ENCODE assay signal across 9 mouse cellular contexts in the genomic region with DNA sequence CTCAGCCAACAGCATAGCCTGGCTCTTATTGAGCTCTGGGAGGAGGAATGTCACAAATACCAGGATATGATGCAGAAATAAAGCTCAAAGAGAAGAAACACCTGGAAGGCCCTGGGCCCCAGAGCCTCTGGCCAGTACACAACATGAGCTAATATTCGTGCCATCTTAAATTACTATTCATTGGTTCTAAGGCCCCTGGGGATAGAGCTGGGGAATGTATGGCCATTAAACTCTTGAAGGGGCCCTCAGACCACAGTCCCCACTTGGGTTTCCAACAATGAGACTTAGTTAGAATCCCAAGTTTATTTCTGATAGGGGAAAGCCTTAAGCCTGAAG.
A peak's percentile ranks its signal among the peaks of the same experiment; 100 is the strongest.
DNase-seq lines count a peak whose midpoint lies in the region; ATAC-seq and TF ChIP-seq lines count a peak whose summit lies in the region.
"Had no signal": no experiment of that assay in that cellular context is flagged by ENCODE, and none has a peak within 500 bp of the region (broad histone marks: within the 10 kb centered on the region; RNA-seq: fewer than 3 reads in every experiment).

No protein-coding gene starts in this region.

- no peaks in the 10 kb centered on the region for H3K9me3 ChIP-seq in hindbrain, embryonic 15.5 days
- H3K9me3 ChIP-seq in hindbrain, embryonic 10.5 days: no peaks in the 10 kb centered on the region
- no peaks in the 10 kb centered on the region for H3K9me3 ChIP-seq in midbrain, embryonic 13.5 days
- H3K9me3 ChIP-seq in midbrain, postnatal 0 days (ENCODE audit: low read length): no peaks in the 10 kb centered on the region
- H3K9me3 ChIP-seq in limb, embryonic 10.5 days (replicated peaks): no peaks in the 10 kb centered on the region
- H3K9me3 ChIP-seq in stomach, embryonic 16.5 days (replicated peaks; ENCODE audit: control insufficient read depth, low read length): no peaks in the 10 kb centered on the region
- H3K9me3 ChIP-seq: forebrain, embryonic 10.5 days had no signal

- no peak overlapping the region for H3K4me3 ChIP-seq in hindbrain, embryonic 15.5 days
- H3K4me3 ChIP-seq in hindbrain, embryonic 10.5 days: no peak overlapping the region
- H3K4me3 ChIP-seq in midbrain, embryonic 13.5 days (replicated peaks): no peak overlapping the region
- no peak overlapping the region for H3K4me3 ChIP-seq in midbrain, postnatal 0 days (ENCODE audit: low read depth, low read length)
- H3K4me3 ChIP-seq in limb, embryonic 10.5 days: peak overlapping the region; percentile 18; the same call in 1 of the 2 replicates
- no peak overlapping the region for H3K4me3 ChIP-seq in stomach, embryonic 16.5 days (replicated peaks; ENCODE audit: low read length)
- H3K4me3 ChIP-seq: forebrain, embryonic 10.5 days had no signal

- 0 out of 2 replicates have a peak overlapping the region, but pooled peaks have one; percentile 28 for H3K4me2 ChIP-seq in hindbrain, embryonic 15.5 days
- H3K4me2 ChIP-seq in midbrain, embryonic 13.5 days (replicated peaks): no peak overlapping the region
- no peak overlapping the region for H3K4me2 ChIP-seq in midbrain, postnatal 0 days (ENCODE audit: low read depth, low read length, poor library complexity, severe bottlenecking)
- H3K4me2 ChIP-seq in stomach, embryonic 16.5 days (ENCODE audit: low read depth, low read length): no peak overlapping the region

- H3K27me3 ChIP-seq in hindbrain, embryonic 15.5 days: no peaks in the 10 kb centered on the region
- H3K27me3 ChIP-seq in hindbrain, embryonic 10.5 days (ENCODE audit: insufficient read depth, poor library complexity, severe bottlenecking): no peaks in the 10 kb centered on the region
- H3K27me3 ChIP-seq in midbrain, embryonic 13.5 days: no peaks in the 10 kb centered on the region; the same call in 1 of the 2 replicates
- no peaks in the 10 kb centered on the region for H3K27me3 ChIP-seq in midbrain, postnatal 0 days (ENCODE audit: insufficient read depth, low read length)
- no peaks in the 10 kb centered on the region for H3K27me3 ChIP-seq in limb, embryonic 10.5 days (ENCODE audit: low read depth, poor library complexity, severe bottlenecking)
- no peaks in the 10 kb centered on the region for H3K27me3 ChIP-seq in stomach, embryonic 16.5 days (ENCODE audit: control insufficient read depth, insufficient read depth, low read length)

- no peak for TF ChIP-seq CTCF in midbrain, postnatal 0 days (IDR thresholded peaks at IDR 0.05)

- DNase-seq in hindbrain, embryonic 10.5 days (ENCODE audit: low spot score): no peak
- DNase-seq in midbrain, postnatal 0 days (ENCODE audit: low spot score): no peak
- DNase-seq in limb, embryonic 10.5 days (ENCODE audit: low spot score): peak; percentile 65
- DNase-seq in adrenal gland, adult 2 months: no peak
- DNase-seq: retina, postnatal 1 day had no signal

- ATAC-seq in hindbrain, embryonic 15.5 days (ENCODE audit: low FRiP score, low read depth): no peak
- ATAC-seq in midbrain, embryonic 13.5 days: no peak
- ATAC-seq in midbrain, postnatal 0 days (ENCODE audit: low FRiP score): no peak
- no peak for ATAC-seq in stomach, embryonic 16.5 days (ENCODE audit: insufficient read depth, low FRiP score)

- no peaks in the 10 kb centered on the region for H3K36me3 ChIP-seq in hindbrain, embryonic 15.5 days
- no peaks in the 10 kb centered on the region for H3K36me3 ChIP-seq in hindbrain, embryonic 10.5 days
- H3K36me3 ChIP-seq in midbrain, embryonic 13.5 days: no peaks in the 10 kb centered on the region
- H3K36me3 ChIP-seq in midbrain, postnatal 0 days (ENCODE audit: insufficient read depth, low read length): no peaks in the 10 kb centered on the region
- H3K36me3 ChIP-seq in limb, embryonic 10.5 days: peaks cover 1% of the 10 kb centered on the region
- H3K36me3 ChIP-seq in stomach, embryonic 16.5 days (ENCODE audit: control insufficient read depth, insufficient read depth, low read length): 0 out of 2 replicates have a peak, but pooled peaks cover under 1% of the 10 kb centered on the region
- H3K36me3 ChIP-seq: forebrain, embryonic 10.5 days had no signal

- no peak overlapping the region for H3K9ac ChIP-seq in hindbrain, embryonic 15.5 days
- no peak overlapping the region for H3K9ac ChIP-seq in midbrain, embryonic 13.5 days (replicated peaks)
- H3K9ac ChIP-seq in midbrain, postnatal 0 days (replicated peaks; ENCODE audit: low read length, poor library complexity, severe bottlenecking): no peak overlapping the region
- H3K9ac ChIP-seq in stomach, embryonic 16.5 days (ENCODE audit: low read length): no peak overlapping the region

- H3K4me1 ChIP-seq in hindbrain, embryonic 15.5 days (replicated peaks): peaks cover 18% of the 10 kb centered on the region
- peaks cover 45% of the 10 kb centered on the region for H3K4me1 ChIP-seq in hindbrain, embryonic 10.5 days (replicated peaks)
- H3K4me1 ChIP-seq in midbrain, embryonic 13.5 days (replicated peaks): peaks cover 18% of the 10 kb centered on the region
- 0 out of 2 replicates have a peak, but pooled peaks cover 3% of the 10 kb centered on the region for H3K4me1 ChIP-seq in midbrain, postnatal 0 days (ENCODE audit: insufficient read depth, low read length)
- peaks cover 77% of the 10 kb centered on the region for H3K4me1 ChIP-seq in limb, embryonic 10.5 days
- peaks cover 14% of the 10 kb centered on the region for H3K4me1 ChIP-seq in stomach, embryonic 16.5 days (ENCODE audit: control insufficient read depth, insufficient read depth, low read length)

- H3K27ac ChIP-seq in hindbrain, embryonic 15.5 days (replicated peaks): peak overlapping the region; percentile 14
- no peak overlapping the region for H3K27ac ChIP-seq in hindbrain, embryonic 10.5 days
- H3K27ac ChIP-seq in midbrain, embryonic 13.5 days: peak overlapping the region; percentile 32; the same call in 1 of the 2 replicates
- H3K27ac ChIP-seq in midbrain, postnatal 0 days (ENCODE audit: low read depth, low read length): no peak overlapping the region
- peak overlapping the region; percentile 79 for H3K27ac ChIP-seq in limb, embryonic 10.5 days
- peak overlapping the region; percentile 33; the same call in 1 of the 2 replicates for H3K27ac ChIP-seq in stomach, embryonic 16.5 days (ENCODE audit: low read length)
- H3K27ac ChIP-seq: forebrain, embryonic 10.5 days had no signal

- WGBS in hindbrain, embryonic 15.5 days: 58% methylated on average over 1 of the region's 1 CpGs
- 71% methylated on average over 1 of the region's 1 CpGs for WGBS in hindbrain, embryonic 10.5 days
- 83% methylated on average over 1 of the region's 1 CpGs for WGBS in midbrain, embryonic 13.5 days
- 63% methylated on average over 1 of the region's 1 CpGs for WGBS in midbrain, postnatal 0 days
- WGBS in limb, embryonic 10.5 days: 48% methylated on average over 1 of the region's 1 CpGs
- 63% methylated on average over 1 of the region's 1 CpGs for WGBS in stomach, embryonic 16.5 days

Comparison
In these comparisons a context has a peak if more than half of its experiments do, and no peak if none do; other contexts are left out.
1. H3K27ac ChIP-seq: peak in hindbrain, embryonic 15.5 days (single experiment), midbrain, embryonic 13.5 days (single experiment), limb, embryonic 10.5 days (single experiment) and stomach, embryonic 16.5 days (single experiment); none in hindbrain, embryonic 10.5 days (single experiment) and midbrain, postnatal 0 days (single experiment).